Mouse (Mus musculus): Measurements from ENCODE around the gene Zfp865. TPM values are rescaled to one million over a fixed set of nuclear protein-coding genes. Genes with fewer than 3 reads are reported as not detected.
"Not testable (repeated sequence)": the region's sequence is repeated elsewhere in the genome, so short reads cannot be mapped to it uniquely, and the experiment has no call there.

Gene Zfp865
- polyA plus RNA-seq, 1 experiment: 16.5 TPM

DNA sequence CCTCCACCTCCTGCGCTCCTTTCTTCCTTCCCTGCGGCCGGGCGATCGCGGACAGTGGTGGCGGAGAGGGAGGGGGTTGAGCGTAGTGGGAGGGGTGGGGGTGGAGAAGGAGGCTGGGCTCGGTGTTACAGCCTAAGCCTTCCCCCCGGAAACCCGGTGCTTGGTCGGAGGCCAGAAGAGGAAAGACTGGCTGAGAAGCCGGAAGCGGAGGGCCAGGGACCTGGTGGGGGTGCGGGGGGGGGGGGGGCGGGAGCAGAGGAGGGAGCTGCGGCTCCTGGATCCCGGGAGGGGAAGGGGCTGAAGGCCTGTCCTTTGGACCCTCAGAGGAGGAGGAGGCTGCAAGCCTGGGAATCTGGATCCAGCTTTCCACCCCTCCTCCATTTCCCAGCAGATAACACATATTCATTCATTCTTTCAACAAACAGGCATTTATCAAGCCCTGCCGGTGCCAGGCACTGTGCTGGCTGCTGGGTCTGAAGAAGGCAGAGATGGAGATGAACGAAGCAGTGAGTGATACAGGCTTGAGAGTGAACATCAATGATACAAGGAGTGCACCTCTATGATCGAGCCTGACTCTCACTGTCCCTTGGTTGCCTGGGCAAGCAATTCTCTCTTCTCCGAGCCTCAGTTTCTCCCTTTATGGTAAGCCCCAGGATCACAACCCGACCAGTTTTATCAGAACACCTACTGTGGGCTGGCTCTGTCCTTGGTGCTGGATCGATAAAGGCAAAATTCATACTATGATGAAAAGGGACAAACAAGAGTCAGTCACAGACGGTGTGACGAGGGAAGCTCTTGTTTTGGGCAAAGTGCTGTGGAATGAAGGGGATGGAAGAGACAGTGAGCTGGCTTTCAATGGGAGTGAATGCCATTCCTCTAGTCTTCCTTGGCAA lies 23.9 kb upstream of the Zfp865 start, which contains the start of gene Zfp579:
Gene Zfp579, minus strand, starts transcription at position 156 of the 893 bp plus-strand sequence.
- Histone ChIP-seq H3K4me3 (ENCODE audit: insufficient read depth, poor library complexity, severe bottlenecking) (peak within 1 kb of the TSS; percentile 43), H3K36me3 (ENCODE audit: control insufficient read depth, insufficient read depth) (no peaks in the 10 kb centered on the region), H3K79me3 (ENCODE audit: low read depth) (no peaks in the 10 kb centered on the region), H3K79me2 (ENCODE audit: control insufficient read depth, insufficient read depth) (peaks cover 6% of the 10 kb centered on the region), H3K27me3 (ENCODE audit: control insufficient read depth, insufficient read depth, insufficient read length) (no peaks in the 10 kb centered on the region), H3ac (ENCODE audit: control insufficient read depth, insufficient read length, low read depth) (peak within 1 kb of the TSS; percentile 72)
- TF ChIP-seq MYOD1 (IDR thresholded peaks at IDR 0.05; ENCODE audit: control insufficient read depth, insufficient read length, low read depth) (no peak), USF1 (IDR thresholded peaks at IDR 0.05; ENCODE audit: low read depth) (no peak), MYOG (IDR thresholded peaks at IDR 0.05; ENCODE audit: control insufficient read depth, extremely low read depth, insufficient read length) (no peak), CTCF (IDR thresholded peaks at IDR 0.05; ENCODE audit: control insufficient read depth, insufficient read depth, insufficient read length) (no peak), FOSL1 (IDR thresholded peaks at IDR 0.05; ENCODE audit: insufficient read depth, low read length, poor library complexity, severe bottlenecking) (no peak), MAX (IDR thresholded peaks at IDR 0.05) (no peak), CEBPB (IDR thresholded peaks at IDR 0.05; ENCODE audit: low read depth) (no peak)

DNA sequence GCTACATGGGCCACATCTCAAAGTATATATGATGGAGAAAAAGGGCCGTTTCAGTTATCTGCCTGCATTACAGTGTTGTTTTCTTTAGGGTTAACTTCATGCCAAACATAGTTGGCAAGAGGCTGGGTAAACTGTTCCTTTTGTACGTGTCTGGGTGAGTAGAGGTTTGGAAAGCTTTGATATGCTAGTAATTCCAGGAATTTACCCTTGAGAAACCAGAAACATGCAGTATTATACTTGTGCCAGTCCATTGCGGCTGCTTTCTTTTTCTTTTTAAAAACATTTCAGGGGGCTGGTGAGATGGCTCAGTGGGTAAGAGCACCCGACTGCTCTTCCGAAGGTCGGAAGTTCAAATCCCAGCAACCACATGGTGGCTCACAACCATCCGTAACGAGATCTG lies 23.2 kb upstream of the Zfp865 start:
- H3ac ChIP-seq (ENCODE audit: control insufficient read depth, insufficient read length, low read depth): no peak overlapping the region
- no peaks in the 10 kb centered on the region for H3K27me3 ChIP-seq (ENCODE audit: control insufficient read depth, insufficient read depth, insufficient read length)
- TF ChIP-seq MAX (IDR thresholded peaks at IDR 0.05) (no peak), FOSL1 (IDR thresholded peaks at IDR 0.05; ENCODE audit: insufficient read depth, low read length, poor library complexity, severe bottlenecking) (no peak), CTCF (IDR thresholded peaks at IDR 0.05; ENCODE audit: control insufficient read depth, insufficient read depth, insufficient read length) (no peak), CEBPB (IDR thresholded peaks at IDR 0.05; ENCODE audit: low read depth) (no peak), MYOG (IDR thresholded peaks at IDR 0.05; ENCODE audit: control insufficient read depth, extremely low read depth, insufficient read length) (no peak)
- peaks cover 6% of the 10 kb centered on the region for H3K79me2 ChIP-seq (ENCODE audit: control insufficient read depth, insufficient read depth)
- H3K79me3 ChIP-seq (ENCODE audit: low read depth): no peaks in the 10 kb centered on the region
- no peaks in the 10 kb centered on the region for H3K36me3 ChIP-seq (ENCODE audit: control insufficient read depth, insufficient read depth)
- no peak overlapping the region for H3K4me3 ChIP-seq (ENCODE audit: insufficient read depth, poor library complexity, severe bottlenecking)

DNA sequence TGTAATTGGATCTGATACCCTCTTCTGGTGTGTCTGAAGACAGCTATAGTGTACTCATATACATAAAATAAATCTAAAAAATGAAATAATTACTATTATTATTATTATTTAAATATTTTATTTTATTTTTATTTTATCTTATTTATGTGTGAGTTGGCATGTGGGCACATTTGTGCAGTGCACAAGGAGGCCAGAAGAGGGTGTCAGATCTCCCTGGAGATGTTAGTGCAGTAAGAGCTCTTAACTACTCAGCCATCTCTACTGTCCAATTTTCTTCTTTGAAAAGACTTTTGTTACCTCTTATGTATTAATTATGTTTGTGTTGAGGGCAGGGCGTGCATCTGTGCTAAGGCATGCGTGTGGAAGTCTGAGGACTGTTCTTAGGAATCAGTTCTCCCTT lies 20.3 kb upstream of the Zfp865 start:
- H3K79me2 ChIP-seq (ENCODE audit: control insufficient read depth, insufficient read depth): peaks cover 5% of the 10 kb centered on the region
- no peaks in the 10 kb centered on the region for H3K27me3 ChIP-seq (ENCODE audit: control insufficient read depth, insufficient read depth, insufficient read length)
- H3ac ChIP-seq (ENCODE audit: control insufficient read depth, insufficient read length, low read depth): no peak overlapping the region
- H3K36me3 ChIP-seq (ENCODE audit: control insufficient read depth, insufficient read depth): no peaks in the 10 kb centered on the region
- H3K4me3 ChIP-seq (ENCODE audit: insufficient read depth, poor library complexity, severe bottlenecking): no peak overlapping the region
- TF ChIP-seq CEBPB (IDR thresholded peaks at IDR 0.05; ENCODE audit: low read depth) (no peak), FOSL1 (IDR thresholded peaks at IDR 0.05; ENCODE audit: insufficient read depth, low read length, poor library complexity, severe bottlenecking) (no peak), MAX (IDR thresholded peaks at IDR 0.05) (no peak), CTCF (IDR thresholded peaks at IDR 0.05; ENCODE audit: control insufficient read depth, insufficient read depth, insufficient read length) (no peak), USF1 (IDR thresholded peaks at IDR 0.05; ENCODE audit: low read depth) (no peak), MYOD1 (IDR thresholded peaks at IDR 0.05; ENCODE audit: control insufficient read depth, insufficient read length, low read depth) (no peak), MYOG (IDR thresholded peaks at IDR 0.05; ENCODE audit: control insufficient read depth, extremely low read depth, insufficient read length) (no peak)
- no peaks in the 10 kb centered on the region for H3K79me3 ChIP-seq (ENCODE audit: low read depth)

DNA sequence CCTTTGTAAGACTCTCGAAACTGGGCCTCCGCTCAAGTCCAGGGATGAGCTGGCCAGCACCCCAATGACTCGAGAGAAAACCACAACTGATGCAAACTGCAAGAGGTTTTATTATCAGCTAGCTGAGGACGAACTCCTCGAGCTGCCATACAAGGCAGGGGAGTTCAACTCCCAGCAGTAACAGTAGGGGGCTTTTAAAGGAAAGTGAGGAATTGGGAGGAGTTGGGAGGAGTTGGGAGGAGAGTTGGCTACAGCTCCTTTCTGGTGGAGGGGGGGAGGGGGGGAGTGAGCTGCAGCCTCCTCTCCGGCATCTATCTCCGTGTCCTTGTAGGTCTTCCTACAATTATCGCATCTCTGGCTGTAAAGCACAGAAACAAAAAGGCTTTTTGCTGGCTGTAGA lies 17.3 kb upstream of the Zfp865 start:
- H3K79me3 ChIP-seq (ENCODE audit: low read depth); H3K36me3 ChIP-seq (ENCODE audit: control insufficient read depth, insufficient read depth); H3K79me2 ChIP-seq (ENCODE audit: control insufficient read depth, insufficient read depth); H3ac ChIP-seq (ENCODE audit: control insufficient read depth, insufficient read length, low read depth); H3K4me3 ChIP-seq (ENCODE audit: insufficient read depth, poor library complexity, severe bottlenecking); H3K27me3 ChIP-seq (ENCODE audit: control insufficient read depth, insufficient read depth, insufficient read length): not testable (repeated sequence)

DNA sequence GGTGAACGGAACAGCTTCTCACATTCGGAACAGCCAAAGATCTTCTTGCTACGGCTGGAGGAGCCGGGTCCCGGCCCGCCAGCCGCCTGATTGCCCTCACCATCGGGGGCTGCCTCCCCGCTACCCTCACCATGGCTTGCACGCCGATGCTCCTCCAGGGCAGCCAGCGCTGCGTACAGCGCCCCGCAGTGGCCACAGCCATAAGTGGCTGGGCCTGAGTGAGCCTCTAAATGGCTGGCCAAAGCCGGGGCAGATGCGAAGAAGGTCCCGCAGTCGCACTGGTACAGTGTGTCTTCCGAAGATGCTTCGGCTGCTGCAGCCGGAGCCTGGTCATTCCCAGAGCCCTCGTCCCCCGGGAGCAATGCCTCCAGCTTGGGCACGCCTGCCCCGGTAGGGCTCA lies 11.9 kb upstream of the Zfp865 start:
- Histone ChIP-seq H3K79me3 (ENCODE audit: low read depth) (no peaks in the 10 kb centered on the region), H3ac (ENCODE audit: control insufficient read depth, insufficient read length, low read depth) (no peak overlapping the region), H3K36me3 (ENCODE audit: control insufficient read depth, insufficient read depth) (peaks cover 45% of the 10 kb centered on the region), H3K4me3 (ENCODE audit: insufficient read depth, poor library complexity, severe bottlenecking) (no peak overlapping the region), H3K27me3 (ENCODE audit: control insufficient read depth, insufficient read depth, insufficient read length) (no peaks in the 10 kb centered on the region), H3K79me2 (ENCODE audit: control insufficient read depth, insufficient read depth) (peaks cover 7% of the 10 kb centered on the region)
- no peak for TF ChIP-seq CTCF (IDR thresholded peaks at IDR 0.05; ENCODE audit: control insufficient read depth, insufficient read depth, insufficient read length)
- TF ChIP-seq USF1 (IDR thresholded peaks at IDR 0.05; ENCODE audit: low read depth): no peak
- no peak for TF ChIP-seq MYOD1 (IDR thresholded peaks at IDR 0.05; ENCODE audit: control insufficient read depth, insufficient read length, low read depth)
- TF ChIP-seq FOSL1 (IDR thresholded peaks at IDR 0.05; ENCODE audit: insufficient read depth, low read length, poor library complexity, severe bottlenecking): no peak
- no peak for TF ChIP-seq MAX (IDR thresholded peaks at IDR 0.05)

All from C2C12 (cell line).